Mouse (Mus musculus) embryonic stem cell, embryonic (primary cell): ENCODE data around the gene Cep104.

ENCODE experiments used
- CTCF ChIA-PET, 4 experiments: fragments of 300-600 bp in 2 of 4; fragments of 350-600 bp in 2 of 4; sonication (Branson Sonifier 250); formaldehyde crosslinking; loops; one replicate each; lab custom pipeline; 2022; ENCODE audit warnings: inconsistent platforms in 2 of 4; lab: Charles Lee
- POLR2A ChIA-PET, 4 experiments: fragments of 300-600 bp in 2 of 4; fragments of 350-600 bp in 2 of 4; sonication (Branson Sonifier 250); formaldehyde crosslinking; loops; one replicate each; lab custom pipeline; 2022; ENCODE audit warnings: antibody characterized with exemption in 4 of 4, inconsistent platforms in 1 of 4; lab: Charles Lee

Cep104 gene

GRCm38 (mm10) chr4:154057696-154058095, 82.7 kb downstream of the Cep104 start:
- ChIA-PET CTCF (interaction anchor here in 1 of 4 experiments (1.9 kb wide), 1 partner anchor 8 kb away, joined by 4 read pairs; no protein-coding TSS in a partner anchor), POLR2A (no interaction called here)
